Mouse (Mus musculus): ENCODE data around the gene Zim1.
A peak's percentile ranks its signal among the peaks of the same experiment; 100 is the strongest.

Gene Zim1

GRCm38 (mm10) chr7:6696241-6697045 lies at the start of gene Zim1:
Gene Zim1 (minus strand): TSS chr7:6696450.
- DNase-seq (ENCODE audit: low spot score in 2 of 2), result peak in 1 of 2 experiments; percentile 23

- no peak for DNase-seq (ENCODE audit: low spot score in 2 of 2)
These were observed 48.1 kb upstream of the Zim1 start for GRCm38 (mm10) chr7:6744281-6744904.

- no peak for DNase-seq (ENCODE audit: low spot score in 2 of 2)
These were observed 39.8 kb upstream of the Zim1 start for GRCm38 (mm10) chr7:6736060-6736459.

GRCm38 (mm10) chr7:6731930-6732329 lies 35.7 kb upstream of the Zim1 start:
- DNase-seq (ENCODE audit: low spot score in 2 of 2), result no peak

- no peak for DNase-seq (ENCODE audit: low spot score in 2 of 2)
These were observed 35.1 kb upstream of the Zim1 start for GRCm38 (mm10) chr7:6731373-6731772.

- no peak for DNase-seq (ENCODE audit: low spot score in 2 of 2)
These were observed 34.6 kb upstream of the Zim1 start for GRCm38 (mm10) chr7:6730801-6731200.

- DNase-seq (ENCODE audit: low spot score in 2 of 2), result peak in 1 of 2 experiments; percentile 21
These were observed 34.0 kb upstream of the Zim1 start, which contains the start of the genes Peg3 and Usp29 for GRCm38 (mm10) chr7:6730241-6730640. Gene Peg3 (minus strand): TSS chr7:6730431. Gene Usp29 (plus strand): TSS chr7:6730578.

- peak in 1 of 2 experiments; percentile 75 for DNase-seq (ENCODE audit: low spot score in 2 of 2)
These were observed 33.0 kb upstream of the Zim1 start for GRCm38 (mm10) chr7:6729061-6729817.

GRCm38 (mm10) chr7:6728263-6728931 lies 32.1 kb upstream of the Zim1 start:
- DNase-seq (ENCODE audit: low spot score in 2 of 2), result peak in 1 of 2 experiments; percentile 35

GRCm38 (mm10) chr7:6727351-6728121 lies 31.3 kb upstream of the Zim1 start:
- DNase-seq (ENCODE audit: low spot score in 2 of 2), result peak in 1 of 2 experiments; percentile 20

GRCm38 (mm10) chr7:6709396-6709795 lies 13.1 kb upstream of the Zim1 start:
- DNase-seq (ENCODE audit: low spot score in 2 of 2), result no peak

GRCm38 (mm10) chr7:6708451-6709180 lies 12.4 kb upstream of the Zim1 start:
- no peak for DNase-seq (ENCODE audit: low spot score in 2 of 2)

- no peak for DNase-seq (ENCODE audit: low spot score in 2 of 2)
These were observed 11.3 kb upstream of the Zim1 start for GRCm38 (mm10) chr7:6707416-6708015.

- no peak for DNase-seq (ENCODE audit: low spot score in 2 of 2)
These were observed 3.0 kb upstream of the Zim1 start for GRCm38 (mm10) chr7:6699230-6699629.

- DNase-seq (ENCODE audit: low spot score in 2 of 2), result no peak
These were observed 10.7 kb downstream of the Zim1 start for GRCm38 (mm10) chr7:6685511-6685910.

- no peak for DNase-seq (ENCODE audit: low spot score in 2 of 2)
These were observed 29.5 kb downstream of the Zim1 start for GRCm38 (mm10) chr7:6666726-6667125.

GRCm38 (mm10) chr7:6663430-6663829 lies 32.8 kb downstream of the Zim1 start:
- DNase-seq (ENCODE audit: low spot score in 2 of 2), result no peak

GRCm38 (mm10) chr7:6659605-6660004 lies 36.6 kb downstream of the Zim1 start:
- DNase-seq (ENCODE audit: low spot score in 2 of 2), result no peak

GRCm38 (mm10) chr7:6658606-6659005 lies 37.6 kb downstream of the Zim1 start:
- no peak for DNase-seq (ENCODE audit: low spot score in 2 of 2)

- DNase-seq (ENCODE audit: low spot score in 2 of 2), result no peak
These were observed 44.1 kb downstream of the Zim1 start for GRCm38 (mm10) chr7:6652151-6652550.
